Mouse (Mus musculus) layer of hippocampus, adult 2 months (tissue): ENCODE data around the gene Cactin. TPM values are rescaled to one million over a fixed set of nuclear protein-coding genes. Genes with fewer than 3 reads are reported as not detected.

Experiments
- DNase-seq, 2 experiments: peaks; one replicate each; pipeline ENCODE4 v3.0.0; 2022; ENCODE audit warnings: low spot score in 2 of 2
- H3K27ac ChIP-seq: fragments of 200-600 bp; 2 replicates; pipeline ENCODE4 v1.8.1; 2022
- H3K4me3 ChIP-seq: fragments of 200-600 bp; 2 replicates; pipeline ENCODE4 v1.8.1; 2022; ENCODE audit warnings: mild to moderate bottlenecking
- CTCF ChIP-seq: fragments of 200-600 bp; conservative IDR thresholded peaks from 2 replicates; pipeline ENCODE4 v1.8.1; 2022; ENCODE audit warnings: antibody characterized with exemption, mild to moderate bottlenecking, moderate library complexity
- total RNA-seq, 2 experiments: library from RNA; stranded (reverse); gene quantifications; 2 replicates each; pipeline ENCODE4 v1.2.3; 2021

The Cactin gene
- total RNA-seq, 2 experiments from 2014 or later = 27.6 to 30.7 TPM

GRCm38 (mm10) chr10:81342686-81343505 is 22.0 kb downstream of the Cactin start, which contains the start of gene Gipc3:
Gene Gipc3 (minus strand): TSS chr10:81343266.
- peak within 1 kb of the TSS; percentile 37; the same call in 1 of the 2 replicates for H3K27ac ChIP-seq
- DNase-seq = no peak
- peak within 1 kb of the TSS; percentile 49 for H3K4me3 ChIP-seq
- TF ChIP-seq CTCF = no peak

GRCm38 (mm10) chr10:81344421-81345161 is 23.7 kb downstream of the Cactin start:
- Histone ChIP-seq H3K27ac (no peak overlapping the region), H3K4me3 (no peak overlapping the region)
- TF ChIP-seq CTCF = peak; percentile 65
- DNase-seq = no peak

- no peak overlapping the region for H3K4me3 ChIP-seq
- no peak overlapping the region for H3K27ac ChIP-seq
- DNase-seq = no peak
- no peak for TF ChIP-seq CTCF
Observed at GRCm38 (mm10) chr10:81345162-81345534, 24.2 kb downstream of the Cactin start.

DNA sequence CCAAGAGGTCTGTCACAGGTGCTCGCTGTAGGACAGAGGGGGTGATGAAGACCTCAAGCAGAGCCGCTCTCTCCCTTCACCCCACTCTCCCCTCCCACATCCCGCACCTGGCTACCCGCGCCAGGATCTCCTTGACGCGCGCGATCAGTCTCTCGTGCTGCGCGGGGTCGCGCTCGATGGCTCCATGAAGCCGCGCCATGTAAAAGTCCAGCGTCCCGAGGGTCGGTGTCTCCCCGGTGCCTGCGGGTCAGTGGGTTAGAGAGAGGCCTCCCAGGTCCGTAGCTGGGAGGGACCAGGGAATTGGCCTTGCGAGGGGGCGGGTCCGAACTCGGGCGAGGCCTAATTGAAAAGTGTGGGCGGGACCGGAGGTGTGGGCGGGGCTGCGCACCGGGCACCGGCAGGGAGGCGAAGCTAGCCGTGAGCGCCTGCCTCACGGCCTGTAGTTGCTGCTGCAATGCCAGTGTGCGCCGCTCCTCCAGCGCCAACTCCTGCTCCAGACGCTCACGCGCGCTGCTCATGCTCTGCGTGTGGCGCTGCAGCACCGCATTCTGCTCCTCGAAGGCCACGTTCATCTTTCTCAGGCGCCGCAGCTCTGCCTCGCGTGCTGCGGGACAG is 25.7 kb downstream of the Cactin start:
- peak in 1 of 2 experiments; percentile 47 for DNase-seq
- no peak overlapping the region for H3K27ac ChIP-seq
- peak; percentile 60 for TF ChIP-seq CTCF
- H3K4me3 ChIP-seq = no peak overlapping the region

DNA sequence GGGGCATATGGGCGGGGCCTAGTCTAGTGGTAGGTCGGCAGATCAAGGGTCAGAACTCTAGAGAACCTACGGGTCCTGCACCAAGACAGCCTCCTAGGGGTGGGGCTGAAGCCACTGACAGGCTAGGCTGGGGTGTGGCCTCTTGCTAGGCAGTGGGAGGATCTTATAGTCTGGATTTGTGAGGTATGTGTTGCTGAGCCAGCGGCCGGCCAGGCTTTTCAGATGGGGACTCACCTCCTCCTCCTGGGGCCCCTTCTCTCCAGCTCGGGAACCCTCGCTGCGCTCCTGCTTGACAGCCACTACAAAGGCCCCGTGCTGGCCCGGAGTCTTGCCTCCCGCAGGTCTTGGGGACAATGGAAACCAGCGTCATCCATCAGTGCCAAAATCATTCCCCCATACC is 28.2 kb downstream of the Cactin start:
- no peak for TF ChIP-seq CTCF
- H3K27ac ChIP-seq = no peak overlapping the region
- peak overlapping the region; percentile 84; the same call in 1 of the 2 replicates for H3K4me3 ChIP-seq
- DNase-seq = no peak

DNA sequence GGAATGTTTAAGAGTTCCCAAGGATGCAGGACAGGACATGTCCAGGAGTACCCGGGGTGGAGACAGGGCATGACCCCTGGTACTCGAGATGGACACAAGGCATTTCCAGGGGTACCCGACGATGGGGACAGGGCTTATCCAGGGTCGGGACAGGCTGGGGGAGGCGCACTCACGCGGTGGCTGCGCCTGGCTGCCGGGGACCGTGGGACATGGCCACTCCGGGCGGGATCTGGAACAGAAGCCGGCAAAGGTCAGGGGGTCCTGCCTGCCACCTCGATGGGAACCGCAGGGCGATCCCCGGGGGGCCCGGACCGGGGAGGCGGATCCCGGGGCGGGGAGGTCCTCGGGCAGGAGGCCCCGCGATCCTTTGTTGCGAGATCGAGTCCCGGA is 29.1 kb downstream of the Cactin start:
- DNase-seq = no peak
- Histone ChIP-seq H3K27ac (peak overlapping the region; percentile 76), H3K4me3 (peak overlapping the region; percentile 84)
- no peak for TF ChIP-seq CTCF

DNA sequence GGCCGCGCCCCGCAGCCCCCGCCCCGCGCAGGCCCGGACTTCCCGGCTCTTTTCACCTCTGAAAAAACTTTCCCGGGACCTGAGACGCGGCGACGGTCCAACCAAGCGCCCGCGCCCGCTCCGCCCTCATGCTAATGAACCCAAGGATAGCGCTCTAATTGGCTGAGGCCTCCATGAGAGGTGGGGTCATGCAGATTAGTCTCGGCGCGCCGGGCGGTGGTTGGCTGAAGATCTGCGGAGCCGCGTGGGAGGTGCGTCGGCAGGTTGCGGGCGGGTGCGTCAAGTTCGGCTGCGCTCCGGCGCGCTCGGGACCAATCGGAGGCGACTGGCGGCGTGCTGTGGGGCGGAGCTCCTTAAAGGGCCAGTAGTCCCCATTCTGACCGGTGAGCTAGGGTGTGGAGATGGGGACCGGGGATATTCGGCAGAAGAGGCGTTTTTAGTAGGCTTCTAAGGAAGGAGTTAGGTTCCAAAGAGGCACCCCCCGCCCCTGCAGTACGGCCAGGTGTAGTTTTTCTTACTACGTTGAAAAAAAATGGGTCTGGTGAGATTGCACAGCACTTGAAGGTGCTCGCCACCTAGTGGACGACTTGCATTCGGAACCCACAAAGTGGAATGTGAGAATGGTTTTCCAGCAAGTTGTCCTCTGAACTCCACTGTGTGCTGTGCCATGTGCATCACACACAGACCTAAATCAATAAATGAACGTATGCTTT is 29.6 kb downstream of the Cactin start, which contains the start of gene Hmg20b:
Gene Hmg20b, minus strand, starts transcription at position 130 of the 713 bp plus-strand sequence.
- peak within 1 kb of the TSS; percentile 92 for H3K27ac ChIP-seq
- peak within 1 kb of the TSS; percentile 84 for H3K4me3 ChIP-seq
- peak; percentile 93 for TF ChIP-seq CTCF
- peak; percentile 99 to 100 for DNase-seq

- no peak for DNase-seq
- TF ChIP-seq CTCF = no peak
- Histone ChIP-seq H3K27ac (no peak overlapping the region), H3K4me3 (no peak overlapping the region)
Observed at GRCm38 (mm10) chr10:81351678-81352291, 30.9 kb downstream of the Cactin start.

DNA sequence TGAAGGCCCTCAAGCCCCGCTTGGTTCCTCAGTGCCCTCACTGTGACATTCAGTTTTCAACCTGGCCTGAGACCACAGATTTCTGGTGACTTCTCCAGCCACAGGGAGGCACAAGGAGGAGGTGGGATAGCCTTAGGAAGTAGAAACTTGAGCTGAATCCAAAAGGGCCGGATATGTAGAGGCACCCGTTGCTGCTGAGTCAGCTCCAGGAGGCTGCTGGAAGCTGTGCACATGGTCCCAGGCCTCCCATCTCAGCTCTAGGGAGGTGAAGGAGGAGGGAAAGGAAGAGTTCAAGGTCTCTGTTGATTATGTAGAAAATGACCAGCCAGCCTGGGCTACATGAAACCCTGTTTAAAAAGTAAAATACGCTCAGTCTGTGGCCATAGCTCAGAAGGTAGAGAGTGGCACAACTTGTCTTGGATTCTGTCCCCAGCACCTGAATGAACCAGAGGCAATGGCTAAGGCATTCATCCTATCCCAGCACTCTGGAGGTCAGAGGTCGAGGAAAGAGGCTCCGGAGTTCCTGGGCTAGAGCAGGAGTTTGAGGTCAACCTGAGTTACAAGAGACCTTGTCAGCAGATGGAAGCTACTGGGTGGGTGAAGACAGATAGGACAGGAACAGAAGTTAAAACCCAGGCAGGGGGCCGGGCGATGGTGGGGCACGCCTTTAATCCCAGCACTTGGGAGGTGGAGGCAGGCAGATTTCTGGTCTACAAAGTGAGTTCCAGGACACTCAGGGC is 34.0 kb downstream of the Cactin start:
- no peak for TF ChIP-seq CTCF
- DNase-seq = no peak
- no peak overlapping the region for H3K27ac ChIP-seq
- no peak overlapping the region for H3K4me3 ChIP-seq

DNA sequence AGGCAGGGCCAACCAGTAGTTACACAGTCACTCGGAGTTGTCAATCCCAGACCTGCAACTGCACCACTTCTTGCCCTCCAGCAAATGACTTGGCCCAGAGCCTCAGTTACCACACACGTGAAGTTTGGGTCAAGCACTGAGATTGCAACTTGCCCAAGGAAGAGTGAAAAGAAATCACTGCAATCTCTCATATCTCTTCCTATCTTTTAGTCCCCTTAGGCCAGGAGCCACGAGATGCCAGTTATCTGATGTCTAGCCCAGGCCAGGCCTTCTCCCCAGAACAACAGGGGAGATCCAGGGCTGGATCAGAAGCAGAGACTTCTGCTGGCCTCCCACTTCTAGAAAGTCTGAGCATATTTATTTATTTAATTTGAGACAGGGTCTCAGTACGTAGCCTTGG is 34.6 kb downstream of the Cactin start:
- no peak overlapping the region for H3K27ac ChIP-seq
- no peak overlapping the region for H3K4me3 ChIP-seq
- no peak for DNase-seq
- TF ChIP-seq CTCF = no peak

GRCm38 (mm10) chr10:81356352-81356990 is 35.6 kb downstream of the Cactin start:
- H3K4me3 ChIP-seq = peak overlapping the region; percentile 83
- no peak for DNase-seq
- peak overlapping the region; percentile 55; the same call in 1 of the 2 replicates for H3K27ac ChIP-seq
- no peak for TF ChIP-seq CTCF
